Mouse (Mus musculus) regulatory T cell (primary cell): Measurements from ENCODE around the gene Olfr618.
"Not testable (repeated sequence)": the region's sequence is repeated elsewhere in the genome, so short reads cannot be mapped to it uniquely, and the experiment has no call there.

Experiments
- in situ Hi-C: fragments of 300-600 bp; cut with MboI, MseI; formaldehyde crosslinking; loops from one replicate; pipeline ENCODE4 v1.15.1; 2025; ENCODE audit warnings: high pct_unique_total_duplicates

Gene Olfr618

GRCm38 (mm10) chr7:103589803-103590202 lies at the start of gene Olfr618:
TSS of gene Olfr618 (plus strand) at chr7:103590103.
- in situ Hi-C loops = no loop called here

- in situ Hi-C loops = not testable (repeated sequence)
These were observed 47.3 kb upstream of the Olfr618 start, which contains the start of gene Olfr612 for GRCm38 (mm10) chr7:103542617-103543016. TSS of gene Olfr612 (minus strand) at chr7:103542717.

- in situ Hi-C loops = no loop called here
These were observed 42.1 kb upstream of the Olfr618 start, which contains the start of gene Olfr613 for GRCm38 (mm10) chr7:103547774-103548173. TSS of gene Olfr613 (plus strand) at chr7:103548074.

GRCm38 (mm10) chr7:103555779-103556178 lies 34.1 kb upstream of the Olfr618 start, which contains the start of gene Olfr615:
TSS of gene Olfr615 (plus strand) at chr7:103556079.
- in situ Hi-C loops = no loop called here

- in situ Hi-C loops = no loop called here
These were observed 20.9 kb upstream of the Olfr618 start, which contains the start of gene Olfr616 for GRCm38 (mm10) chr7:103569043-103569442. TSS of gene Olfr616 (minus strand) at chr7:103569143.

- in situ Hi-C loops = no loop called here
These were observed 17.1 kb upstream of the Olfr618 start, which contains the start of gene Olfr617 for GRCm38 (mm10) chr7:103572761-103573160. TSS of gene Olfr617 (plus strand) at chr7:103573061.

- in situ Hi-C loops = no loop called here
These were observed 10.4 kb downstream of the Olfr618 start, which contains the start of gene Olfr619 for GRCm38 (mm10) chr7:103600275-103600674. TSS of gene Olfr619 (plus strand) at chr7:103600575.

- in situ Hi-C loops = no loop called here
These were observed 17.5 kb downstream of the Olfr618 start for GRCm38 (mm10) chr7:103607425-103607824.

- in situ Hi-C loops = no loop called here
These were observed 22.5 kb downstream of the Olfr618 start, which contains the start of gene Olfr620 for GRCm38 (mm10) chr7:103612434-103612833. TSS of gene Olfr620 (minus strand) at chr7:103612534.

- in situ Hi-C loops = no loop called here
These were observed 46.9 kb downstream of the Olfr618 start for GRCm38 (mm10) chr7:103636795-103637194.

GRCm38 (mm10) chr7:103642602-103643001 lies 52.7 kb downstream of the Olfr618 start, which contains the start of gene Olfr622:
TSS of gene Olfr622 (minus strand) at chr7:103642702.
- in situ Hi-C loops = no loop called here

GRCm38 (mm10) chr7:103644070-103644469 lies 54.2 kb downstream of the Olfr618 start:
- in situ Hi-C loops = no loop called here
